Mouse (Mus musculus): ENCODE measurements around the gene Selenos.

DNA sequence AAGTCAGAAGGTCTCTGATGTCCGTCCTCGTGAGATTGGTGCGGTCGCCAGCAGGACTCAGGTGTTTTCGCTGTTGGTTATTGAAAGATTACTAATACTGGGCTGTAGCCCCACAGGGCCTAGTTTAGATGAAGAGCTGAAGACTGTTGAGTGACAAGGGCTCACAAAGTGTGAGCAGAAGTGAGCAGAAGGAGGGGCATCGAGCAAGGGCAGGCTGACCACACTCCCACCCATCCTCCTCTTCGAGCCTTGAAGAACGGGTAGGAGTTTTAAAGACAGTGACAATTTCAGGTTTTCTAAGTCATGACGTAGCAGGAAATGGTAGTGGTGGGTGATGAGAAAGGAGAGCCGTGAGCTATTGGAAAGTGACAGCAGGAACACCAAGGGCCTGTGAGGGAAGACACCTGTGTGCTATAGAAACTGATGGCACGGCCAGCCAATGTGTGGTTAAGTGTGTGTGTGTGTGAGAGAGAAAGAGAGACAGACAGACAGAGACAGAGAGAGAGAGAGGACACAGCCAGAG lies 36.4 kb downstream of the Selenos start:
- TF ChIP-seq GATA1 (IDR thresholded peaks at IDR 0.05; ENCODE audit: borderline replicate concordance, low read length) (no peak), CTCF (IDR thresholded peaks at IDR 0.05; ENCODE audit: low read depth, low read length) (no peak), GATA2 (IDR thresholded peaks at IDR 0.05; ENCODE audit: borderline replicate concordance, low read depth, low read length) (no peak)

Measured in G1E (cell line).